Mouse (Mus musculus) limb, embryonic 12.5 days (tissue): ENCODE data around the gene Zfp667. TPM values are rescaled to one million over a fixed set of nuclear protein-coding genes. Genes with fewer than 3 reads are reported as not detected.

Experiments
- ATAC-seq: fragments of 200-750 bp; cut with Nextera tagmentation; 2 replicates; pipeline ENCODE4 v1.8.0; 2017; ENCODE audit warnings: low read depth, moderate TSS enrichment; ENCODE audit not compliant: insufficient number of reproducible peaks, insufficient read depth, low FRiP score, low TSS enrichment
- H3K27ac ChIP-seq: fragments of 300-500 bp; sonication (generic); 2 replicates; pipeline ENCODE4 v1.5.1; 2016; ENCODE audit warnings: mild to moderate bottlenecking, moderate library complexity
- H3K27me3 ChIP-seq: fragments of 300-500 bp; sonication (generic); 2 replicates; pipeline ENCODE4 v1.6.1; 2016; ENCODE audit warnings: mild to moderate bottlenecking, moderate library complexity
- H3K36me3 ChIP-seq: fragments of 300-500 bp; sonication (generic); 2 replicates; pipeline ENCODE4 v1.6.1; 2016; ENCODE audit warnings: mild to moderate bottlenecking, moderate library complexity
- H3K4me1 ChIP-seq: fragments of 300-500 bp; sonication (generic); replicated peaks from 2 replicates; pipeline ENCODE4 v1.6.1; 2016
- H3K4me2 ChIP-seq: fragments of 300-500 bp; sonication (generic); 2 replicates; pipeline ENCODE4 v1.6.1; 2016; ENCODE audit warnings: mild to moderate bottlenecking, moderate library complexity
- H3K4me3 ChIP-seq: fragments of 300-500 bp; sonication (generic); replicated peaks from 2 replicates; pipeline ENCODE4 v1.5.1; 2016; ENCODE audit warnings: mild to moderate bottlenecking
- H3K9ac ChIP-seq: fragments of 300-500 bp; sonication (generic); replicated peaks from 2 replicates; pipeline ENCODE4 v1.6.1; 2016; ENCODE audit warnings: mild to moderate bottlenecking, moderate library complexity
- H3K9me3 ChIP-seq: fragments of 300-500 bp; sonication (generic); 2 replicates; pipeline ENCODE4 v1.6.1; 2016; ENCODE audit warnings: mild to moderate bottlenecking, moderate library complexity
- WGBS: fragments of 180-500 bp; shearing (Covaris S2); methylation state at CpG from one replicate; pipeline ENCODE4 v1.1.7; 2016; 5-methylcytosine and 5-hydroxymethylcytosine counted together
- polyA plus RNA-seq: library from polyadenylated mRNA; unstranded; fragments of >200 nt; fragmentation: Nextera tagmentation; extraction: Ambion mirVana; gene quantifications from 2 replicates; pipeline ENCODE4 v1.2.1, GENCODE M21; 2016

Zfp667 gene
- polyA plus RNA-seq, 1 experiment from 2014 or later = 8.8 TPM

- Histone ChIP-seq H3K9ac (peak within 1 kb of the TSS; percentile 77), H3K36me3 (peaks cover 17% of the 10 kb centered on the region), H3K9me3 (no peaks in the 10 kb centered on the region), H3K27ac (peak within 1 kb of the TSS; percentile 81), H3K4me1 (peaks cover 8% of the 10 kb centered on the region), H3K27me3 (no peaks in the 10 kb centered on the region), H3K4me2 (peak within 1 kb of the TSS; percentile 72), H3K4me3 (peak within 1 kb of the TSS; percentile 58)
- peak; percentile 85 for ATAC-seq
- WGBS = 4% methylated on average over 31 of the region's 31 CpGs
These were observed 45.0 kb downstream of the Zfp667 start, which contains the start of gene Zfp583 for GRCm38 (mm10) chr7:6331233-6331956. Zfp583 (minus strand) TSS chr7:6331285.

GRCm38 (mm10) chr7:6339865-6340264 lies 53.5 kb downstream of the Zfp667 start:
- no peak for ATAC-seq
- H3K4me3 ChIP-seq = no peak overlapping the region
- no peak overlapping the region for H3K27ac ChIP-seq
- no peak overlapping the region for H3K9ac ChIP-seq
- H3K27me3 ChIP-seq = no peaks in the 10 kb centered on the region
- no peaks in the 10 kb centered on the region for H3K4me1 ChIP-seq
- 77% methylated on average over 5 of the region's 5 CpGs for WGBS
- H3K4me2 ChIP-seq = no peak overlapping the region
- H3K36me3 ChIP-seq = no peaks in the 10 kb centered on the region
- H3K9me3 ChIP-seq = no peaks in the 10 kb centered on the region

GRCm38 (mm10) chr7:6343501-6344071 lies 57.2 kb downstream of the Zfp667 start, which contains the start of gene Gm3854:
Gm3854 (plus strand) TSS chr7:6343759.
- no peaks in the 10 kb centered on the region for H3K9me3 ChIP-seq
- WGBS = 2% methylated on average over 26 of the region's 26 CpGs
- no peaks in the 10 kb centered on the region for H3K27me3 ChIP-seq
- peak within 1 kb of the TSS; percentile 64 for H3K9ac ChIP-seq
- 0 out of 2 replicates have a peak within 1 kb of the TSS, but pooled peaks have one; percentile 66 for H3K27ac ChIP-seq
- H3K4me1 ChIP-seq = no peaks in the 10 kb centered on the region
- peak within 1 kb of the TSS; percentile 51 for H3K4me2 ChIP-seq
- peak; percentile 92 for ATAC-seq
- peak within 1 kb of the TSS; percentile 59 for H3K4me3 ChIP-seq
- H3K36me3 ChIP-seq = no peaks in the 10 kb centered on the region

- ATAC-seq = peak; percentile 18; the same call in 1 of the 2 replicates
- Histone ChIP-seq H3K4me1 (no peaks in the 10 kb centered on the region), H3K4me3 (peak overlapping the region; percentile 59), H3K36me3 (no peaks in the 10 kb centered on the region), H3K27me3 (no peaks in the 10 kb centered on the region), H3K9ac (peak overlapping the region; percentile 64; the same call in 1 of the 2 replicates), H3K9me3 (no peaks in the 10 kb centered on the region), H3K4me2 (peak overlapping the region; percentile 51), H3K27ac (no peak overlapping the region)
- 42% methylated on average over 10 of the region's 10 CpGs for WGBS
These were observed 57.7 kb downstream of the Zfp667 start for GRCm38 (mm10) chr7:6344124-6344523.

Other genes starting within 250 kb of the Zfp667 start
- gene Nlrp4c, start 241.4 kb upstream of the Zfp667 start, polyA plus RNA-seq = not detected in 2 replicates
- gene Zfp787, start 130.6 kb upstream of the Zfp667 start, polyA plus RNA-seq = 35.2 and 36.1 TPM in 2 replicates
- 73.5 and 81.0 TPM in 2 replicates for gene Zfp444, start 114.4 kb upstream of the Zfp667 start, polyA plus RNA-seq
- not detected in 2 replicates for gene Galp, start 89.5 kb upstream of the Zfp667 start, polyA plus RNA-seq
- not detected in 2 replicates for gene Zscan5b, start 64.3 kb upstream of the Zfp667 start, polyA plus RNA-seq
- gene Epp13, start 33.9 kb upstream of the Zfp667 start, polyA plus RNA-seq = not detected in 2 replicates
- gene Zfp583, start 44.7 kb downstream of the Zfp667 start, polyA plus RNA-seq = 8.2 and 8.8 TPM in 2 replicates
- gene Gm3854, start 57.2 kb downstream of the Zfp667 start, polyA plus RNA-seq = 3.5 and 4.1 TPM in 2 replicates
- 1.8 and 2.1 TPM in 2 replicates for gene Zfp78, start 76.7 kb downstream of the Zfp667 start, polyA plus RNA-seq
- 11.1 and 12.3 TPM in 2 replicates for gene Zfp28, start 96.7 kb downstream of the Zfp667 start, polyA plus RNA-seq
- gene Smim17, start 112.1 kb downstream of the Zfp667 start, polyA plus RNA-seq = 0.26 and 0.35 TPM in 2 replicates
- gene Gm20715, start 123.7 kb downstream of the Zfp667 start, polyA plus RNA-seq = not detected in 2 replicates
- not detected in 2 replicates for gene Olfr1344, start 152.1 kb downstream of the Zfp667 start, polyA plus RNA-seq
- not detected in 2 replicates for gene Olfr1336, start 169.6 kb downstream of the Zfp667 start, polyA plus RNA-seq
- not detected in 2 replicates for gene Olfr1346, start 180.5 kb downstream of the Zfp667 start, polyA plus RNA-seq
- not detected in 2 replicates for gene Olfr5, start 200.4 kb downstream of the Zfp667 start, polyA plus RNA-seq
- not detected in 2 replicates for gene Olfr1347, start 213.2 kb downstream of the Zfp667 start, polyA plus RNA-seq
- gene Olfr1348, start 222.2 kb downstream of the Zfp667 start, polyA plus RNA-seq = not detected in 2 replicates
- not detected in 2 replicates for gene Olfr1349, start 236.4 kb downstream of the Zfp667 start, polyA plus RNA-seq